Mouse (Mus musculus) ES-E14 (cell line): ENCODE data around the gene Rab7. TPM values are rescaled to one million over a fixed set of nuclear protein-coding genes. Genes with fewer than 3 reads are reported as not detected.

ENCODE experiments used
- DNase-seq: peaks from one replicate; pipeline ENCODE4 v3.0.0-alpha.2; 2013; ENCODE audit warnings: low read depth, low spot score
- H3K27ac ChIP-seq: 2 replicates; pipeline ENCODE4 v1.5.1; 2012; ENCODE audit warnings: low read depth, mild to moderate bottlenecking, low read length, moderate library complexity, mixed read lengths; ENCODE audit not compliant: poor library complexity, insufficient read depth, severe bottlenecking
- H3K36me3 ChIP-seq: 2 replicates; pipeline ENCODE4 v1.6.1; 2012; ENCODE audit warnings: mild to moderate bottlenecking, low read length, moderate library complexity, mixed read lengths; ENCODE audit not compliant: control insufficient read depth, poor library complexity, insufficient read depth, severe bottlenecking
- H3K4me1 ChIP-seq, 2 experiments: fragments of 150-350 bp in 1 of 2; sonication (generic) in 1 of 2; 2 replicates each; pipeline ENCODE4 v1.6.1; 2012; ENCODE audit warnings: low read length in 2 of 2, mild to moderate bottlenecking in 1 of 2, mixed read lengths in 1 of 2; ENCODE audit not compliant: control insufficient read depth in 2 of 2, insufficient read depth in 2 of 2, poor library complexity in 1 of 2
- H3K4me3 ChIP-seq, 2 experiments: fragments of 150-350 bp in 1 of 2; sonication (generic) in 1 of 2; 2 replicates each; pipeline ENCODE4 v1.5.1; 2012; ENCODE audit warnings: low read length in 2 of 2, low read depth in 1 of 2, mild to moderate bottlenecking in 1 of 2, mixed read lengths in 1 of 2; ENCODE audit not compliant: insufficient read depth in 1 of 2, poor library complexity in 1 of 2, severe bottlenecking in 1 of 2
- H3K9ac ChIP-seq: 2 replicates; pipeline ENCODE4 v1.6.1; 2012; ENCODE audit warnings: low read depth, mild to moderate bottlenecking, low read length, mixed read lengths; ENCODE audit not compliant: poor library complexity, insufficient read depth, severe bottlenecking
- H3K9me3 ChIP-seq: fragments of 150-350 bp; sonication (generic); 2 replicates; pipeline ENCODE4 v1.6.1; 2012; ENCODE audit warnings: low read depth, mild to moderate bottlenecking, low read length; ENCODE audit not compliant: control insufficient read depth, insufficient read depth
- CHD2 ChIP-seq: IDR thresholded peaks from 2 replicates; pipeline ENCODE4 v1.6.1; 2014; ENCODE audit warnings: mild to moderate bottlenecking, low read depth, low read length, inconsistent platforms
- HCFC1 ChIP-seq: IDR thresholded peaks from 2 replicates; pipeline ENCODE4 v1.6.1; 2012; ENCODE audit warnings: low read length, inconsistent platforms, borderline replicate concordance; ENCODE audit not compliant: insufficient read depth
- MAFK ChIP-seq: IDR thresholded peaks from 2 replicates; pipeline ENCODE4 v1.6.1; 2014; ENCODE audit warnings: mild to moderate bottlenecking, low read depth, low read length, inconsistent platforms; ENCODE audit not compliant: insufficient read depth
- ZC3H11A ChIP-seq: IDR thresholded peaks from 2 replicates; pipeline ENCODE4 v1.6.1; 2012; ENCODE audit warnings: low read depth, mild to moderate bottlenecking, inconsistent platforms, low read length, borderline replicate concordance
- ZNF384 ChIP-seq: IDR thresholded peaks from 2 replicates; pipeline ENCODE4 v1.6.1; 2012; ENCODE audit warnings: low read depth, low read length, inconsistent platforms
- in situ Hi-C, 2 experiments: fragments of 600-800 bp; cut with MboI; formaldehyde crosslinking; loops; one replicate each; pipeline ENCODE4 v1.15.1; 2025; ENCODE audit warnings: low sequenced_read_pairs in 2 of 2, inconsistent platforms in 1 of 2; ENCODE audit not compliant: unreplicated experiment in 2 of 2
- total RNA-seq: library from RNA; depleted of rRNA; stranded (reverse); fragments of 300-350 nt; gene quantifications from 2 replicates; pipeline ENCODE4 v1.2.3, GENCODE M21; 2012

Rab7 gene
- total RNA-seq, 1 experiment = 56.2 TPM

GRCm38 (mm10) chr6:88051206-88051605 lies 6.1 kb upstream of the Rab7 start:
- Histone ChIP-seq H3K4me3 (no peak overlapping the region), H3K36me3 (no peaks in the 10 kb centered on the region), H3K27ac (no peak overlapping the region), H3K4me1 (no peaks in the 10 kb centered on the region), H3K9me3 (no peaks in the 10 kb centered on the region), H3K9ac (no peak overlapping the region)
- in situ Hi-C loops = no loop called here
- TF ChIP-seq CHD2 = no peak
- TF ChIP-seq ZNF384 = no peak
- TF ChIP-seq HCFC1 = no peak
- no peak for TF ChIP-seq MAFK
- no peak for TF ChIP-seq ZC3H11A
- no peak for DNase-seq

GRCm38 (mm10) chr6:88049008-88049407 lies 3.9 kb upstream of the Rab7 start:
- H3K4me1 ChIP-seq = 0 out of 4 replicates have a peak, but pooled peaks cover 0 to under 1% of the 10 kb centered on the region in 2 experiments
- H3K9ac ChIP-seq = no peak overlapping the region
- H3K4me3 ChIP-seq = no peak overlapping the region
- DNase-seq = no peak
- H3K36me3 ChIP-seq = no peaks in the 10 kb centered on the region
- TF ChIP-seq HCFC1 = no peak
- TF ChIP-seq CHD2 = no peak
- TF ChIP-seq ZNF384 = no peak
- no peak for TF ChIP-seq MAFK
- TF ChIP-seq ZC3H11A = no peak
- H3K27ac ChIP-seq = no peak overlapping the region
- in situ Hi-C loops = no loop called here
- no peaks in the 10 kb centered on the region for H3K9me3 ChIP-seq

DNA sequence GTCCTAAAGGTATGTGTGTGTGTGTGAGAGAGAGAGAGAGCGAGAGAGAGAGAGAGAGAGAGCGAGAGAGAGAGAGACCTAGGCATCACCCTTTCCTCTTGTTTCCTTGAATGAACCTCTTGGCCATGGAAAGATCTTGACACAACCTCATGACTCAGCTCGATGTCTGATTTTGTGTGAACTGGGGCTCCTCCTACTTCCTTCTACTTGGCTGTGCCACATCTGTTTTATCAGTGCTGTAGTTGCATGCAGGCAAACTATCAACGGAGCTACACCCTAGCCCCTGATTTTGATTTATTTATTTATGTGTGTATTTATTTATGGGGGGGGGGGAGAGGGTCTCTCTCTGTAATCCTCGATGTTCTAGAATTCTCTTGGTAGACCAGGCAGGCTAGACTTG lies 2.8 kb upstream of the Rab7 start:
- no peak overlapping the region for H3K27ac ChIP-seq
- H3K9ac ChIP-seq = no peak overlapping the region
- H3K4me1 ChIP-seq = peaks cover 3 to 4% of the 10 kb centered on the region in 2 experiments; a peak in 1 of 4 replicates
- DNase-seq = no peak
- in situ Hi-C loops = no loop called here
- TF ChIP-seq MAFK (no peak), HCFC1 (no peak), CHD2 (no peak), ZNF384 (no peak), ZC3H11A (no peak)
- H3K36me3 ChIP-seq = no peaks in the 10 kb centered on the region
- H3K9me3 ChIP-seq = no peaks in the 10 kb centered on the region
- no peak overlapping the region for H3K4me3 ChIP-seq

GRCm38 (mm10) chr6:88045406-88045766 lies 316 bp upstream of the Rab7 start:
- in situ Hi-C loops = no loop called here
- Histone ChIP-seq H3K9me3 (no peaks in the 10 kb centered on the region), H3K9ac (peak overlapping the region; percentile 41; the same call in 1 of the 2 replicates), H3K27ac (peak overlapping the region; percentile 45; the same call in 1 of the 2 replicates), H3K4me1 (peaks cover 3 to 4% of the 10 kb centered on the region in 2 experiments; a peak in 1 of 4 replicates), H3K4me3 (peak overlapping the region; percentile 43 to 64), H3K36me3 (no peaks in the 10 kb centered on the region)
- no peak for DNase-seq
- no peak for TF ChIP-seq ZNF384

- peak overlapping the region; percentile 88; the same call in 1 of the 2 replicates for H3K27ac ChIP-seq
- in situ Hi-C loops = no loop called here
These were observed 865 bp downstream of the Rab7 start for GRCm38 (mm10) chr6:88044234-88044576.

More at GRCm38 (mm10) chr6:88044234-88044576, 865 bp downstream of the Rab7 start:
- H3K36me3 ChIP-seq = 0 out of 2 replicates have a peak, but pooled peaks cover 2% of the 10 kb centered on the region
- TF ChIP-seq ZNF384 (no peak), ZC3H11A (no peak), MAFK (no peak), HCFC1 (no peak), CHD2 (no peak)
- no peak for DNase-seq
- H3K4me3 ChIP-seq = peak overlapping the region; percentile 86 to 93
- H3K9ac ChIP-seq = peak overlapping the region; percentile 97
- H3K9me3 ChIP-seq = no peaks in the 10 kb centered on the region
- peaks cover 3 to 4% of the 10 kb centered on the region in 2 experiments; a peak in 1 of 4 replicates for H3K4me1 ChIP-seq
